Mouse (Mus musculus) cerebellum, adult 2 months (tissue): ENCODE measurements around the gene Pias4. TPM values are rescaled to one million over a fixed set of nuclear protein-coding genes. Genes with fewer than 3 reads are reported as not detected.

ENCODE experiments used
- DNase-seq, 2 experiments: peaks; one replicate each; pipeline ENCODE4 v3.0.0; 2021
- H3K27ac ChIP-seq: fragments of 200-500 bp; 2 replicates; pipeline ENCODE4 v1.5.1; 2012; ENCODE audit warnings: low read length, control low read depth, inconsistent platforms; ENCODE audit not compliant: insufficient read depth
- H3K27me3 ChIP-seq: fragments of 200-500 bp; 2 replicates; pipeline ENCODE4 v1.6.1; 2012; ENCODE audit warnings: inconsistent platforms, mild to moderate bottlenecking, low read length, moderate library complexity; ENCODE audit not compliant: control insufficient read depth, insufficient read depth
- H3K4me1 ChIP-seq: fragments of 200-500 bp; 2 replicates; pipeline ENCODE4 v1.6.1; 2011; ENCODE audit warnings: low read length; ENCODE audit not compliant: control insufficient read depth, insufficient read depth
- H3K4me3 ChIP-seq: fragments of 200-500 bp; replicated peaks from 2 replicates; pipeline ENCODE3; 2011; ENCODE audit warnings: mild to moderate bottlenecking, low read depth, low read length, control low read depth; ENCODE audit not compliant: insufficient read depth
- CTCF ChIP-seq: fragments of 200-500 bp; IDR thresholded peaks from 2 replicates; pipeline ENCODE4 v1.5.1; 2011; ENCODE audit warnings: low read depth, mild to moderate bottlenecking, control low read depth, low read length, moderate library complexity, borderline replicate concordance; ENCODE audit not compliant: insufficient read depth
- POLR2A ChIP-seq: fragments of 200-500 bp; IDR thresholded peaks from 2 replicates; pipeline ENCODE4 v1.6.1; 2011; ENCODE audit warnings: low read length, control low read depth, borderline replicate concordance; ENCODE audit not compliant: insufficient read depth
- WGBS: fragments of 180-500 bp; shearing (Covaris S2); methylation state at CpG from one replicate; pipeline ENCODE4 v1.1.7; 2018; 5-methylcytosine and 5-hydroxymethylcytosine counted together
- polyA plus RNA-seq: library from polyadenylated mRNA; depleted of rRNA; stranded (reverse); fragments of >200 nt; gene quantifications from 2 replicates; pipeline ENCODE4 v1.2.3, GENCODE M21; 2012

The Pias4 gene
- polyA plus RNA-seq, 1 experiment = 34.8 TPM

DNA sequence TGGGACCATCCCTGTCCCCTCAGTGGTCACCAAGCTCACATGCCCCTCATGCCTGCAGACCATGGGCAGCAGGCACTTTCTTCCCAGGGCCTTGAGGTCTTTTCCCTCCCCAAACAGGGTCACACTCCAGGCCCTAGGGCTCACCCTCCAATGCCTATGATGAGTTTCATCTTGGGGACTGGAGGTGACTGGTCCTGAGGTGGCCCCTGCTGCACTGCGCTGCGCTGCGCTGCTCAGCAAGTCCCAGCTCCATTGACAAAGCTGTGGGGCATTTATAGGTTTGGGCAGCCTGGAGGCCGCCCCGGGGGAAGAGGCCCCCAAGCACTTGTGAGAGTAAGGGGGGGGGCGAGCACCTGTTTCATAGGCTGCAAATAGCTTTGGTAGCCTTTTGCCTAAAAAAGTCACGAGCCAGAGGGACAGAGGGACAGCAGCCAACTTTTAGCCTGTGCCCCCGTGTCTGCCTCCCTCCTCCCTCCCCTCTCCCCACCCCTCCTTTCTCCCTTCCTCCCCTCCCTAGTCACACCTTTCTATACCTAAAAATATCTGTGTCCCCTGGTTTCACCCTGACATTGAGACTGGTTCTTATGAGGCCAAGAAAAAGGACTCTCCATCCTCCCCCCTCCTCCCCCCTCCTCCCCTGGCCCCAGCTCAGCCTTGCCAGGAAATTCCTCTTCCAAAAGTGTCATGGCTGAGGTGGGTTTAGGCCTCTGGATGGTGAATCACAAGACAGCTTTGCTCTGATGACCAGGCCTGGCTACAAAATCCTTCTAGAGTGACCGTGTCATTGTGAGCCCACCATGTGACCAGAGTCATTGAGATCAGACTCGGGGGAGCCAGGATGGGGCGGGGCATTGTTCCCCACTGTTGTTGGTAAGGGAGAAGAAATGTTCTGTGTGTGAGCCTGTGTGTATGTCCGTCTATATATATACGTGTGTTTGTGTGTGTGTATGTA lies 34.4 kb upstream of the Pias4 start, which contains the start of gene Nmrk2:
TSS of gene Nmrk2 (minus strand) at position 245 of the 952 bp plus-strand sequence.
- no peak within 1 kb of the TSS for H3K27ac ChIP-seq
- no peak for TF ChIP-seq POLR2A
- TF ChIP-seq CTCF = no peak
- no peaks in the 10 kb centered on the region for H3K4me1 ChIP-seq
- no peak within 1 kb of the TSS for H3K4me3 ChIP-seq
- 49% methylated on average over 13 of the region's 13 CpGs for WGBS
- no peak for DNase-seq
- H3K27me3 ChIP-seq = no peaks in the 10 kb centered on the region

DNA sequence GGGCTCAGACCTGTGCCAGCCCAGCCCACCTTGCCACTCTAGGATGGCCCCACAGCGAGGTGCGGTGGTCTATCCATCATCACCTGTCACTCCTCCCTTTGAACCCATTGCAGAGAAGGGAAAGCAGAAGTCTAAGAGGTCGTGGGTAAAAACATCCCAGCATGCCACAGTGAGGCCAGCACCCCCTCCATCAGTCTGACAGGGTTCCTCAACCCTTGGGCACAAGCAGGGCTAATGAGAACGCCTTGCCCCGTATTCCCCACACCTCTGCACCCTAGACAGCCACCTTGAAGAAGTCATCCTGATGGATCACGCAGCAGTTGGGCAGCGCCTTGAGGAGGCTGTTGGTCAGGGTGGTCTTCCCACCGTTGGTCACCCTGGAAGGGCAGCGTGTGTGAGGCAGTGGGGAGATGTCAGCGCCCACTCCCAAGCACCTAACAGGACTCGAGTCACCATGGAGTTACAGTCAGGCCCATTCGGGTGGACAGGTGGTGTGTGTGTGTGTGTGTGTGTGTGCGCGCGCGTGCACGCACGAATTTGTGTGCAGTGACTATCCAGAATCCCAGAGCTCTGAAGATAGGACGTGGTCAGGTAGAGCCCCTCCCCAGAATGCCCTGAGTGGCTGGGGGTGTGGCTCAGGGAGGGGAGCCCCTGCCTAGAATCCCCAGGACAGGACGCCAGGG lies 33.0 kb upstream of the Pias4 start:
- 81% methylated on average over 20 of the region's 20 CpGs for WGBS
- no peak for TF ChIP-seq CTCF
- TF ChIP-seq POLR2A = no peak
- no peak for DNase-seq
- no peak overlapping the region for H3K4me3 ChIP-seq
- no peak overlapping the region for H3K27ac ChIP-seq
- H3K27me3 ChIP-seq = no peaks in the 10 kb centered on the region
- no peaks in the 10 kb centered on the region for H3K4me1 ChIP-seq

DNA sequence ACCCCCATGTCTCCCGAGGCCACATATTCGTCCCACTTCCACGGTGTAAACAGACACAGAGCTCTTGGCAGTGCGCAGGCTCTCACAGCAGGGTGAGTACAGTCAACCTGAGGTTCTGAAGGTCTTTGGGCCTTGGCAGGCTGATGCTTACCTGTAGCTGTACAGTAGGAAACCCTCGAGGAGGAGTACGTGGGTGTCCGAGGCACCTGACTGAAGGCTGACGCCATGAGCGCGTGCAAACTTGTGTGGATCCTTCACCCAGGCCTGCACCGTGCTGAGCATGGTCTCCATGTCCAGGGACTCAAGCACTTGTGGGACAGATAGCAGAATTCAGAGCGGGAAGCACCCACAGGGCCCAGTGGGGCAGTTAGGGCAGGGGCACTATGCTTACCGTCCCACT lies 32.4 kb upstream of the Pias4 start:
- Histone ChIP-seq H3K27ac (no peak overlapping the region), H3K4me3 (no peak overlapping the region), H3K27me3 (no peaks in the 10 kb centered on the region), H3K4me1 (no peaks in the 10 kb centered on the region)
- no peak for DNase-seq
- 82% methylated on average over 13 of the region's 13 CpGs for WGBS
- TF ChIP-seq CTCF = no peak
- TF ChIP-seq POLR2A = no peak

DNA sequence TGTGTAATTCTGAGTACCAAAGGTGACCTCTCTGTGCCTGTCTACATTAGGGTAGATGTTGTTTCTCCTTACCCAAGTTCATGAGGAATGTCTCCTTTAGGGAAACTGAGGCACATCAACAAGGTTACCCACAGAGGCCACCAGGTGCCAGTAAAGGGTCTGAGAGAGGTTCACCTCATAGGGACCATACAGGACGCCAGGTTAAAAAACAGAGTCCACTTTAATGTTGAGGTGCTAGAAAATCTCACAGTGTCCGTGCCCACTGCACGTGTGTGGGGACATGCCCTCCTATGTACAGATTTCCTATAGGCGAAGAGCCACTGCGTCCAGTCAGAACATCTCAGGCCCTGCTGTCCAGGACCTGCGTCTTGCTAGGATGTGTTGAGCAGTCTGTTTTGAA lies 31.3 kb upstream of the Pias4 start:
- Histone ChIP-seq H3K4me1 (peaks cover 5% of the 10 kb centered on the region), H3K4me3 (no peak overlapping the region), H3K27me3 (no peaks in the 10 kb centered on the region), H3K27ac (no peak overlapping the region)
- no peak for TF ChIP-seq CTCF
- no peak for TF ChIP-seq POLR2A
- WGBS = 86% methylated on average over 6 of the region's 6 CpGs
- DNase-seq = no peak

DNA sequence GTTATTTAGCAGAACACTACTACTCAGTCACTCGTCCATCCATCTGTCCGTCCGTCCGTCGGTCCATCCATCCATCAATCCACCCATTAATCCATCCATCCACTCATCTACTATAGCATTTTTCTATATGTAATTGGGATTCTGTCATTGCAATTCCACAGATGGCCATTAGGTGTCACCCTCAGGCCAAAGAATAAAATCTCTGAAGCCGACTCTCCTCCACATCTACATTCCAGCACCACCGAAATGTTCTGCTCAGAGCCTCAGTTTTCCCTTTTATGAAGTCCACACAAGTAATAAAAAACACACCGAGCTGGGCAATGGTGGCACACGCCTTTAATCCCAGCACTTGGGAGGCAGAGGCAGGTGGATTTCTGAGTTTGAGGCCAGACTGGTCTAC lies 30.5 kb upstream of the Pias4 start:
- TF ChIP-seq CTCF = peak; percentile 70; the same call in 1 of the 2 replicates
- TF ChIP-seq POLR2A = no peak
- 1% methylated on average over 9 of the region's 9 CpGs for WGBS
- Histone ChIP-seq H3K4me1 (peaks cover 5% of the 10 kb centered on the region), H3K27ac (no peak overlapping the region), H3K27me3 (no peaks in the 10 kb centered on the region), H3K4me3 (no peak overlapping the region)
- DNase-seq = peak in 1 of 2 experiments; percentile 72

DNA sequence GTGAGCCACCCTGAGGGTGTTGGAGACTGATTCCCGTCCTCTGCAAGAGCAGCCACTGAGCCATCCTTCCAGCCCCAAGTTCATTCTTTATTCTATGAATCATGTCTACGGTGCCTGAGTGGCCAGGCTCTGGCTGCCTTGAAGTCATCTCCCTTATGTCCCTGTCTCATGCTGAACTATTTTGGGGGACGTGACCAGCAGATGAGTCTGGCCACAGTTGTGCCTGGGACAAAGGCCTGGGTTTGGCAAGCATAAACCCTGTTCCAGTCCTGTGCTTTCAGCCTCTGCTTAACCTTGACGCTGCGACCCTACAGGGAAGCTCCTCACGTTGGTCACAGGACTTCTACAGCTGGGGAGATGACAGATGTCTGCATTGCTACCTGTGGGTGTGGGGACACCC lies 29.6 kb upstream of the Pias4 start:
- H3K27me3 ChIP-seq = no peaks in the 10 kb centered on the region
- no peak for DNase-seq
- no peak for TF ChIP-seq CTCF
- TF ChIP-seq POLR2A = no peak
- 48% methylated on average over 6 of the region's 6 CpGs for WGBS
- no peak overlapping the region for H3K4me3 ChIP-seq
- no peak overlapping the region for H3K27ac ChIP-seq
- peaks cover 5% of the 10 kb centered on the region for H3K4me1 ChIP-seq

DNA sequence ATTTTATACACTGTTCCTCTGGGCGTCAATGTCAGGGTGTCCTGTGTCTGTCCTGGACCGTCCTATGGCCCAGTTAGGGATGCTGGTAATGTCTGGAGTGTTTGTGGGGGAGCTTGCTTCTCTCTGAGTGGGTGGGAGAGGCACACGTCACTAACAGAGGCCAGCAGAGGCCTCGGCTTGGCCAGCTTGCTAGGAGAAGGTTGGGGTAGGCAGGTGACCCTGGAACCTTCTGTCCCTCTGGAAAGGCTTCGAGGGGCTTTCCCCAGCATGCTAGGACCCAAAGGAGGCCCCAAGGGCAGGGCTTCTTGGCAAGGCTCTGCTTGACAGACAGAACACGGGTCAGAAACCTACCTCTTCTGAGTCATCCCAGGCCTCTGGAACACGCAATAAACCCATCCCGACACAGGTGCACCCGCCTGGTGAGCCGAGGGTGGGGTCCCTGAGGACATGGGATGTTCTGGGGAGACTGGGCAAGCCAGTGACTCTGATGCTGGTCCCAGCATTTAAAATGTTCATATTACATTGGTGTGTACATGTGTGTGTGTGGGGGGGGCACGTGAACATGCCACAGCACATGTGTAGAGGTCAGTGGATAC lies 28.8 kb upstream of the Pias4 start:
- Histone ChIP-seq H3K4me3 (no peak overlapping the region), H3K27ac (no peak overlapping the region), H3K4me1 (peaks cover 5% of the 10 kb centered on the region), H3K27me3 (no peaks in the 10 kb centered on the region)
- no peak for TF ChIP-seq POLR2A
- no peak for TF ChIP-seq CTCF
- whole genome bisulfite sequencing = 68% methylated on average over 11 of the region's 11 CpGs
- no peak for DNase-seq
